Mouse (Mus musculus) urinary bladder, postnatal 36 days (tissue): ENCODE data around the gene Nhej1.

Experiments
- DNase-seq, 2 experiments: peaks; one replicate each; pipeline ENCODE4 v3.0.0; 2022; ENCODE audit warnings: low spot score in 2 of 2, mixed read lengths in 1 of 2

Gene Nhej1

GRCm38 (mm10) chr1:74975936-74976335 lies 149.1 kb downstream of the Nhej1 start:
- DNase-seq = no peak

- DNase-seq = no peak
These were observed 151.4 kb downstream of the Nhej1 start for GRCm38 (mm10) chr1:74973590-74973989.

DNA sequence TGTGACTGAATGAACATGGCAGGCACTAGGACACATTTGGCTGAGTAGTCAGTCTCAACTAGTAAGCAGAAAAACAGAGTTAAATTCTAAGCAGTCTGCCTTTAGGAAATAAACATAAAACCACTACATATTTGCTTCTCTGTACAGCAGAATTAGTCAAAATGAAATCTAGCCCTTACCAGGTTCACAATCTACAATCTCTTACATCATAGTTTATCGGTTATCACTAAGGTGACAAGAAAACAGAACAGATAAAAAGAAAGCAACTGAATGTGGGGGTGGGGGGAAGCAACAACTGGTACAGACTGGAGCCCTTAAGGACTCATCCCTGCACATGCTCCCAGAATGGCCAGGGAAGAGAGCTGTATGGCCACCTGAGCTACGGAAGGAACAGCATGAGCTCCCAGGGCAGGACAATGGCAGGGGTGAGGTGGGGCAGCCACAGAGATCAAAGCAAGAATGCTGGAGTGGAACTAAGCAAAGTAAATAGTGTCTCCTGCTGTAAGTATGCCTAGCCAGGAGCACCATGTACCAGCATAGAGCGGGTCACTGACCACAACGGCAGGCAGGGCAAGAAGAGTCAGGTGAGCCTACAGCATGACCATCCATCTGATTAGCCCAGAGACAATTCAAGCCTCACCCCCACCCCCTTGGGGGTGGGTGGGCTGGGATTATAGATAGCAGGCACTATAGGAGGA lies 153.5 kb downstream of the Nhej1 start:
- DNase-seq = no peak

DNA sequence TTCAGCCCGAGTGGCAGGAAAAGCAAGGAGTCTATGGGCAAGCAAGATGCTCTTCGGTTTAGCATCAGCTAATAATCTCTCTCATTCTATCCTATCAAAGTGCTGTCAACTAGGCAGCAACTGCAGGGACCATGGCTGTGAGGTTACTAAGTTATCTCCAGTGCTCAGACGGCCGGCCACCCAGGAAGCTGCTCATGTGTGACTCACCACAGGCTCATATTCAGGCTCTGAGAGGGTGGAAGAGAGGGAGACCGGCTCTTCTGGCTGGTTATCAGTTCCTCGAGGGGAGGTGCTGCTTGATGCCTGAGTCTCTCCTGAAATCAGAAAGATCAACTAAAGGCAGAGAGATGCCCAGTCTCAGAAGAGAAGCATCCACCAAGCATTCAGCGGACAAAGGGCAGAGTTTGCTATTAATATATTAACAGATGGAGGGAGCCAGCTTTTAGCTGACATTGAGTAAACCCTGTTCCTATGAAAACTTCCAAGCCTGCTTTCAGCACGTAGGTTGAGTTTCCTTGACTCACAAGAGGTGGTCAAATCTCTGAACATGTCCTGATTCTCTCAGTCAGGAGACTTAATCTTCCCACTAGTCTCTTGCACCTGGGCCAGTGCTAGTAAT lies 156.9 kb downstream of the Nhej1 start:
- DNase-seq = no peak

DNA sequence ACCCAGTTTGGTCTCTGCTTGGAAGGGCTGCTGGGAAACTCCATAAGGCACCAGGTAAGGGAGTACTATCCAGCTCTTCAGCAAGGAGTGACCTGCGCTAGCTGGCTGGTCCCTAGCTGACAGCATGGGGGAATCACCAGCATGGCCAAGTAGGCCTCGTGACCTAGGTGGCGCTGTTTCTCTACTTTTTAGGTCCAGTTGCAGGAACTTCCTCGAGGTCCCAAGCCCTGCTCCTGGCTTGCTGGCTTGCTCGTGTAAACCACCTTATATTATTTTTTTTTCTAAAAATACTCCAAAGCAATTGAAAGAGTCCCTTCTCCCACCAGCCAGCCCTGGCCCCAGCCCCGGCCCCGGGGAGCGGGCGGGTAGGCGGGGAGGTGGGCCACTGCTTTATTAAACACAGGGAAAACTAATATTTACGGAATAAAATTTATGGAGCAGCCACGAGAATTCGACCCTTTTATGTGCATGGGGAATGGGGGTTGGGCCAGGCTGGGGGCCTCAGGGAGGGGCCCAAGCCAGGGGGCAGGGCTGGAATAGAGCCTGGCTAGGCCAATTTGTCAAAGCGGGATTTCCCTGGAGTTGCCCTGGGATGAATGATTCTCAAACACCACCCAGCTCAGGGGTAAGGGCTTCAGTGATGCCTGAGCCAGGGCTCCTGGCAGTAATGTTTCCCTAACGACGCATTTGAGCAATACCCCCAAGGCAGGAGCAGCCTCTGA lies 160.3 kb downstream of the Nhej1 start:
- peak; percentile 64 to 80 for DNase-seq

DNA sequence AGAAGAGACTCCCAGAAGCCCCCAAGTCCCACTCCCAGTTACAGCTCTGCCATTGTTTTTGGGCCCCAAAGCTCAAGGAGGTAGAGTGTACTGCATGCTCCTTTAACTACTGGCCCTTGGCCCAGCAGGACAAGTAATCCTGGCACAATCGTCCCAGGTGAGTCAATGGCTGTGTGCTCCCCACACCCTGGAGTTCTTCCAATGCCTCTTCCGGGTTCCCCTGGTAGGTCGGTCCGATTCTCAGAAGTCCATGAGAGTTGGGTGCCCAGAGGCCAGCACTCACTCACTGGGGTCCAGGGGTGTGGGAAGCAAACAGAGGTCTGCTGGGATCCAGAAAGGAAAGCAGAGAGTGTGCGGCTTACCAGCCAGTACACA lies 162.2 kb downstream of the Nhej1 start:
- DNase-seq = no peak

- no peak for DNase-seq
These were observed 162.7 kb downstream of the Nhej1 start for GRCm38 (mm10) chr1:74962126-74962852.

DNA sequence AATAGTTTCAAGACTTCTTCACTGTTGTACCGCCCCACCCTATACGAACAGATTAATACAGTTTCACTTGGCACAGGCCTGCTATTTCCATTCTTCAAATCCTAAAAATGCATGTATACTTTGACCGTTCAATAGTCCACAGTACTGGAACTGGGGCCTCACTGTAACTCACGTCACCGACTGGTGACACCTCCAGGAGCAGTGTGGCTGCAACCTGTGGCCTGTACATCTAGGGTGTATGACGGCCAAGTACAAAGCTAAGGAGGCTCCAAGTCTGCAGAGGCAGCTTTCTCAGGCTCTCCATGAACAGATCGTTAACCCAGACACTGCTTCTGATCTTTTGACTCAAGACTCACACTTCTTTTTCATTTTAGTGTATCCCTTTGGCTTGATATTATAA lies 163.3 kb downstream of the Nhej1 start:
- DNase-seq = no peak

GRCm38 (mm10) chr1:74960059-74960458 lies 164.9 kb downstream of the Nhej1 start:
- DNase-seq = no peak

- no peak for DNase-seq
These were observed 173.3 kb downstream of the Nhej1 start, which contains the start of gene Ihh for GRCm38 (mm10) chr1:74951556-74952210. Gene Ihh (minus strand): TSS chr1:74951672.

DNA sequence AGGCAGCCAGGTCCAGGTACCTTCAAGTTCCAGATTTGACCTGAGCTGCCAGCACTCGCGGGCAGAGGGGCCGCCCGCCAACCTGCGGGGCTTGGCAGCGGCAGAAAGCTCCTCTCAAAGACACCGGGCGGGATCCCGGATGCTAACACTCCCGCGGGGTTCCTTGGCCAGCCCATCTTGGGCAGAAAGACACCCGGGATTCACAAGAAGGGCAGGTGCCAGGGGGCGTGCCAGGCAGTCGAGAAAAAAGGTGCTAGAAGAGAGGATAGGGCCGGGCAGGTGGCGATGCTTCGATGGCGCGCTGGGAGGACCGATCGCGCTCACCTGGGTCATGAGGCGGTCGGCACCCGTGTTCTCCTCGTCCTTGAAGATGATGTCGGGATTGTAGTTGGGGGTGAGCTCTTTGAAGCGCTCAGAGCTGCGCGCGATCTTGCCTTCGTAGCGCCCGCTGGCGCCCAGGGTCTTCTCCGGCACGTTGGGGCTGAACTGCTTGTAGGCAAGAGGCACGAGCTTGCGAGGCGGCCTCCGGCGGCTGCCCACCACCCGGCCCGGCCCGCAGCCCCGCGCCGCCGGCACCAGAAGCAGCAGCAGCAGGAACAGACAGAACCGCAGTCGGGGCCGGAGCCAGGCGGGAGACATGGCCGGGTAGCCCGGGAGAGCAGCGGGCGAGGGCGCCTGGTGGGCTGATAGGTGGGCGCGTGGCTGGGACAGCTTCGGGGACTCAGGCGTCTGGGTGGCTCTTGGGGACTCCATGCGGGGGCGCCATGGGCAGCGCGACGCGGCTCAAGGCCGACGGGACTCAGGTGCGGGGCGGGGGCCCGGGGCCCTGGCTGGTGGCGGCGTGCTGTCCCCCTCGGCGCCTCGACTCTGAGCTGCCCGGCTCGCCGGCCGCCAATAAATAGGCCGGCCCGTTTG lies 174.2 kb downstream of the Nhej1 start:
- no peak for DNase-seq

GRCm38 (mm10) chr1:74950066-74950465 lies 174.9 kb downstream of the Nhej1 start:
- no peak for DNase-seq

- DNase-seq = peak in 1 of 2 experiments; percentile 60
These were observed 175.3 kb downstream of the Nhej1 start for GRCm38 (mm10) chr1:74949666-74950050.

DNA sequence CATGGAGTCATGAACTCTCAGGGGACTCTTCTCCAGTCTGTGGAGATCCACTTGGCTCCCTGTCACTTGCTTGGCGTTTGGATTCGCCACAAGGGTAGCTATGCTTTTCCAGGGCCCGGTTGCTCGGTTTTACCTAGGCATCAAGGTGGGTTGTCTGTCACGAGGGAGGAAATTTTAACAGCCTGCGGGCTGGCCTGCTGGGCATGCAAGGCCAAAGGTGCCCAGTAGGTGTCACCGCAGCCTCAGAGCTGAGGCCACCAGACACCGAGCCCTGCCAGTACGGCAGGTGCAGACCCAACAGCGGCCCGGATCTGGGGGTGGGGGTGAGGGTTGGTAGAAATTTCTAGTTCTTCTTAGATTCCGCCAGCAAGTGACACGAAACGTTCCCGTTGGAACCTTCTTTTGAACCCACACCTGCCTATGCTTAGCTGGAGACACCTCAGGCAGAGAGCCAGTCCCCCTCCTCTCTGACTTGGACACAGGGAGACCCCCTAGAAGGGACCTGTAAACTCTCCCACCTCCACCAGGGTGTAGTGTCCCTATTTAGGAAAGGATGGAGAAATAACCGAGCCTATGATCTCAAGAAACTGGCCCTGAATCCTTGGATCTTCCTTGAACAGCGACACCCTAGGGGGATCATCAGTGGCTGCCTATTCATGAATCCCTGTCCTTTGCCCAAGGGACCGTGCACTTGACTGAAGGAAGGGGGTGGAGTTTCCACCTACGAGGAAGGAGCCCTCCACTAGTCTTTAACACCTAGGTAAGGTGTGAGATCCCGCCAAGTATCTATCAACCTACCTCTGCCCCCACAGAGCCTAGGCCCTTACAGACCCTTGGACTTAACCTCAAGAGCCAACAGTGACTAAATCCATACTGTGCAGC lies 176.0 kb downstream of the Nhej1 start:
- DNase-seq = peak; percentile 56 to 62

- no peak for DNase-seq
These were observed 176.9 kb downstream of the Nhej1 start for GRCm38 (mm10) chr1:74947986-74948670.

- no peak for DNase-seq
These were observed 183.2 kb downstream of the Nhej1 start for GRCm38 (mm10) chr1:74941651-74942360.

GRCm38 (mm10) chr1:74939762-74940161 lies 185.2 kb downstream of the Nhej1 start:
- DNase-seq = no peak

DNA sequence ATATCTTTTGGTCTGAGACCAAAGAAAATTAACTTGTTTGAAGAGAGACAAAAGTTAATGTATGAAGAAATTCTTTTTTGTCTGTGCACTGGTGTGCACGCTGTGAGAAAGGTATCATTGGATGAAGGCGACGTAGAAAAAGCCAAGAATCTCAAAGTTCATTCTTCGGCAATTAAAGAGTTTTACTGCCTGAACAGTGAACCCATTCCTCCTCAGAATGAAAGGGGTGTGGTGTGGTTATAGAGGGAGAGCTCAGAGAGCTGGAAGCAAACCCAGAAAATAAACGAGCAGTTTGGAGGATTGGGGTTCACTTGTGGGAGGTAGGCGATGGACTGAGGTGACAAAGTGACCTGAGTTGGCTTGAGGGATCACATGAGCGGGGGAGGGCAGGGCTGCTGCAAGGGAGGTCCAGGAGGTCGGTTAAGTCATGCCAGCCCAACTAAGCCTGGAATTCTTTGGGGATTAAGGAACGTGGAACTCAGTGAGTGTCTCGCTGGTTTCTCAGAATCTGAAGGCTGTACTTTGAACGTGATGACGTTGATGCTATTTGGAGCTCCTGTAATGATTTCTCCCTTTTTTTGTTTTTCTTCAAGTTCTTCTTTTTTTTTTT lies 188.7 kb downstream of the Nhej1 start:
- no peak for DNase-seq
